Mouse (Mus musculus): ENCODE measurements around the gene Sh3pxd2b.

DNA sequence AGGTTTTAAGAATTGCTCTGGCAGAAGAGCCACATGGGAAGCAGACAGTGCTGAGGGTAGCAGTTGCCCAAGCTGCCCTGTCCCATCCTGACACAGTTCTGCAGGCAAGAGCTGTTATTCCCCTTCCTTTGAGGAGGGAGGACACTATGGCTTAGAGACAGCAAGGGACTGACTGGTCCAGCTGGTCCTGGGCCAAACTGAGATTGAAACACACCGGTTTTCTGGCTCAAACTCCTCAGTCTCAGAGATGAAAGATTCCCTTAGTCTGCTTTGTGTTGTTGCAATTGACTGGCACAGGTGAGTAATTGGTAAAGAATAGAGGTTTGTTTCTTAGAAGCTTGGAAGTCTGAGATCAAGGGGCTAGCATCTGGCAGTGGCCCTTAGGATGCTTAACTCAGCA lies 23.3 kb downstream of the Sh3pxd2b start:
- no peak for TF ChIP-seq POLR2A (IDR thresholded peaks at IDR 0.05; ENCODE audit: extremely low read depth, insufficient read depth, low read length)
- no peak for TF ChIP-seq CTCF (IDR thresholded peaks at IDR 0.05; ENCODE audit: extremely low read depth, insufficient read depth, low read length)

All from cortical plate, adult 2 months (tissue).